Mouse (Mus musculus): Measurements from ENCODE around the gene Ccn6. TPM values are rescaled to one million over a fixed set of nuclear protein-coding genes. Genes with fewer than 3 reads are reported as not detected.

The Ccn6 gene
- polyA plus RNA-seq, 1 experiment from 2014 or later: 0.51 TPM

- no peak for ATAC-seq (ENCODE audit: insufficient number of reproducible peaks, insufficient read depth, low FRiP score, low TSS enrichment, low read depth)
- Histone ChIP-seq H3K27ac (no peak overlapping the region), H3K4me3 (no peak overlapping the region), H3K9ac (no peak overlapping the region), H3K9me3 (no peaks in the 10 kb centered on the region), H3K4me1 (no peaks in the 10 kb centered on the region), H3K4me2 (no peak overlapping the region), H3K36me3 (peaks cover 74% of the 10 kb centered on the region), H3K27me3 (no peaks in the 10 kb centered on the region)
- WGBS: 53% methylated on average over 4 of the region's 4 CpGs
Measured at GRCm38 (mm10) chr10:39106935-39107334, 56.7 kb downstream of the Ccn6 start.

DNA sequence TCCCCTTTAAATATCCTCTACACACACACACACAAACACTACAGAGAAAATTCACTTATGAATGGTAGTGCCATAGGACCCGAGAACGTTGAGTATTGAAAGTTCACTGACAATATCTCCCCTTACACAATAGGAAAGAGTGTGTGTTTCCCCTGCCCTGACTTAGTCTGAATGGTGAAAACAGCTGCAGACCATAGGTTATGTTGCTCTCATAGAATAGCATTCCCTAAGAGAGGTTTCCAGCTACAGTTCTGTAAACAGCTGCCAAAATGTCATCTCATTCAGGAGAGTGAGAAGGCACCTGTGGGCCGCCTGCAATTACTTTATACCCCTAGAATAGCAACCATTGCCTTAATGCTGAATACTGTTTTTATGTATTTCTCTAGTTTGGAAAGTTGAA lies 57.2 kb downstream of the Ccn6 start:
- Histone ChIP-seq H3K27me3 (no peaks in the 10 kb centered on the region), H3K4me2 (no peak overlapping the region), H3K4me3 (no peak overlapping the region), H3K36me3 (peaks cover 73% of the 10 kb centered on the region), H3K27ac (no peak overlapping the region), H3K9me3 (no peaks in the 10 kb centered on the region), H3K9ac (no peak overlapping the region), H3K4me1 (no peaks in the 10 kb centered on the region)
- WGBS: 62% methylated on average over 3 of the region's 3 CpGs
- ATAC-seq (ENCODE audit: insufficient number of reproducible peaks, insufficient read depth, low FRiP score, low TSS enrichment, low read depth): no peak

DNA sequence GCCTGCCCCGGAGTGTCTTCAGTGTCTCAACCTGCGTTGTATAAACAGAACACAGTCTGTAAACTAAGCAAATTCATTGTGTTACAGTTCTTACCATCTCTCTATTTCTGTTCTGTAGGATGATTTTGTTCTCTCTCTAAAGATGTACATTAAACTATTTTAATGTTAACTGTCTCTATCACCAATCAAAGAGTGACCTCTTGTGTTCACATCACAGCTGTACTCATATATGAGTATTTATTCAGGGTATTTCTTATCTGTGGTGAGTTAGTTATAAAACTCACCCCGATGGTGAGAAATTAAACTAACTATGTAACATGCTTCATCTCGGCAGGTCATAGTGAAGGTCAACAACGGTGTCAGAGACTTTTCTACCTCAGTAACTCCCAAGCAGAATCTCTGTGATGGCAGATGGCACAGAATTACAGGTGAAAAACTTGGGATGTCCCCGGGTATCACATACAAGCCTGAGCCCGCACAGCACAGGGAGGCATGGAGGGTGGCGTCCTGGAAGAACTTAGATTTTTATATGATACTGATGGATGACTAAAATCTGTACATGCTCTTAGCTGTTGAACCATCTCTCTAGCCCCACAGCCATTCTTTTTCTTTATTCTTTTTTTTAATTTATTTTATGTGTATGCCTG lies 58.7 kb downstream of the Ccn6 start:
- Histone ChIP-seq H3K9me3 (no peaks in the 10 kb centered on the region), H3K27ac (no peak overlapping the region), H3K9ac (no peak overlapping the region), H3K36me3 (peaks cover 62% of the 10 kb centered on the region), H3K4me2 (no peak overlapping the region), H3K27me3 (no peaks in the 10 kb centered on the region), H3K4me1 (no peaks in the 10 kb centered on the region), H3K4me3 (no peak overlapping the region)
- no peak for ATAC-seq (ENCODE audit: insufficient number of reproducible peaks, insufficient read depth, low FRiP score, low TSS enrichment, low read depth)
- 90% methylated on average over 8 of the region's 8 CpGs for WGBS

Other genes with a start within 250 kb of the Ccn6 start
- 72.6 and 87.7 TPM in 2 replicates for gene Lama4, start 198.3 kb downstream of the Ccn6 start, polyA plus RNA-seq (2015; fragmentation: Nextera tagmentation; extraction: Ambion mirVana)
- gene Fam229b, start 29.9 kb downstream of the Ccn6 start, polyA plus RNA-seq (2015; fragmentation: Nextera tagmentation; extraction: Ambion mirVana): 15.1 and 18.7 TPM in 2 replicates
- gene Tube1, start 29.8 kb downstream of the Ccn6 start, polyA plus RNA-seq (2015; fragmentation: Nextera tagmentation; extraction: Ambion mirVana): 19.3 and 19.6 TPM in 2 replicates
- gene Fyn, start 205.1 kb upstream of the Ccn6 start, polyA plus RNA-seq (2015; fragmentation: Nextera tagmentation; extraction: Ambion mirVana): 34.1 and 37.5 TPM in 2 replicates

Data from embryonic facial prominence, embryonic 13.5 days (tissue).